Mouse (Mus musculus) embryonic facial prominence, embryonic 13.5 days (tissue): ENCODE measurements at regions not wholly inside any gene's neighbourhood (a gene's known extent, or its start where the extent isn't known, plus 50 kb on each side); places are given as distances from the start of the nearest gene placed in this dataset.

Experiments used
- ATAC-seq: fragments of 200-750 bp; cut with Nextera tagmentation; 2 replicates; pipeline ENCODE4 v1.8.0; 2017; ENCODE audit warnings: low read depth; ENCODE audit not compliant: insufficient number of reproducible peaks, insufficient read depth, low FRiP score, low TSS enrichment
- H3K27ac ChIP-seq: fragments of 300-500 bp; sonication (generic); 2 replicates; pipeline ENCODE4 v1.5.1; 2015; ENCODE audit warnings: moderate library complexity, mild to moderate bottlenecking, inconsistent platforms
- H3K27me3 ChIP-seq: fragments of 300-500 bp; sonication (generic); 2 replicates; pipeline ENCODE4 v1.6.1; 2015; ENCODE audit warnings: mild to moderate bottlenecking, inconsistent platforms
- H3K36me3 ChIP-seq: fragments of 300-500 bp; sonication (generic); 2 replicates; pipeline ENCODE4 v1.6.1; 2015; ENCODE audit warnings: mild to moderate bottlenecking, inconsistent platforms
- H3K4me1 ChIP-seq: fragments of 300-500 bp; sonication (generic); 2 replicates; pipeline ENCODE4 v1.6.1; 2015; ENCODE audit warnings: inconsistent platforms
- H3K4me2 ChIP-seq: fragments of 300-500 bp; sonication (generic); 2 replicates; pipeline ENCODE4 v1.6.1; 2015; ENCODE audit warnings: moderate library complexity, mild to moderate bottlenecking, inconsistent platforms
- H3K4me3 ChIP-seq: fragments of 300-500 bp; sonication (generic); 2 replicates; pipeline ENCODE4 v1.5.1; 2015; ENCODE audit warnings: mild to moderate bottlenecking, inconsistent platforms
- H3K9ac ChIP-seq: fragments of 300-500 bp; sonication (generic); 2 replicates; pipeline ENCODE4 v1.6.1; 2015; ENCODE audit warnings: mild to moderate bottlenecking, inconsistent platforms
- H3K9me3 ChIP-seq: fragments of 300-500 bp; sonication (generic); 2 replicates; pipeline ENCODE4 v1.6.1; 2016; ENCODE audit warnings: inconsistent platforms
- WGBS: fragments of 180-500 bp; shearing (Covaris S2); methylation state at CpG from one replicate; pipeline ENCODE4 v1.1.7; 2015; ENCODE audit warnings: mixed read lengths; 5-methylcytosine and 5-hydroxymethylcytosine counted together

DNA sequence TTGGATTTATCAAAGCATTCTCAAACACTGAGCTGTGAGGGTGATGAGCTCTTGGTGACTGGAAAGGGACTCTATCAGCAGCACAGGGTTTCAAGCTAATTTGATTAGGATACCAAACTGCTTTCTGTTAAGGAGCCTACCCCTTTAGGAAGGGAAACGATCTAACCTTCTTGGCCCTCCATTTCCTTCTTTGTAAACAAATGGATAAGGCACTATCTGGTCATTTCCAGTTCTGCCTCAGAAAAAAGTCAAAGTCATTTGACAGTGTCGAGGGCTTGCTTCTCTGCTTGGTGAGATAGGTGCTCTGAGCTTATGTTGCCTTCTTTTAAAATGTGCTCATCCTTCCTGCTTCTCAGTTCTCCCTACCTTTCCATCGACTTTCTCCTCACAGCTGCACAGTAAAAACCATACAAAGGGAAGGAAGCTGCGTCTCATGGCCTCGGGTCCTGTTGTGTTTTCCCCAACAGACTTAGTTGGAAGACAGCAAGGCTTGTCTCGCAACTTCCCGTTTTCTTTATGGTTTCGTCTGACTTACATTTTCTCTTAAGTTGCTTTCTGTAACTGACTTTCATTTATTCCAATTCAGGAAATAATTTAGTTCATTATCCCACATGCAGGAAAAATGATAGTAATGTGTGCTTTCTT lies 54.3 kb upstream of the Bmp2 start:
- Histone ChIP-seq H3K27ac (no peak overlapping the region), H3K36me3 (no peaks in the 10 kb centered on the region), H3K9me3 (no peaks in the 10 kb centered on the region), H3K9ac (no peak overlapping the region), H3K4me1 (no peaks in the 10 kb centered on the region), H3K27me3 (no peaks in the 10 kb centered on the region), H3K4me2 (no peak overlapping the region), H3K4me3 (no peak overlapping the region)
- 66% methylated on average over 8 of the region's 8 CpGs for WGBS
- no peak for ATAC-seq

DNA sequence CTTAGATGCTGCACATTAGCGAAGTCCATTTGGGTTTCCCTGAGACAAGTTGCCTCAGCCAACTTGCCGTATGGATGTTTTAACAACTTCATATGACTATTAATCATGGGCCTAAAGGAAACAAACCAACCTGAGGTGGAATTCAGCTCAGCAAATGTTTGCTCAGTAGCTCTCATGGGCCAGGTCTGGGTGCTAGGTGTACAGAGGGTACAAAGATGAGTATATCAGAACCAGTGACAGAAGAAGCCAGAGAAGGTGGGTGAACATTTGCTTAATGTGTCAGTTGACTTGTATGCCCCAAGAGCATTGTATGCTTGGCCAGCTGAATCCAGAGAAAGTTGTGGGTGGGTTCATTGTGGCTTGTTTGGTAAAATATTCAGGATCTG lies 53.8 kb upstream of the Bmp2 start:
- Histone ChIP-seq H3K4me2 (no peak overlapping the region), H3K27ac (no peak overlapping the region), H3K36me3 (no peaks in the 10 kb centered on the region), H3K4me3 (no peak overlapping the region), H3K9me3 (no peaks in the 10 kb centered on the region), H3K9ac (no peak overlapping the region), H3K27me3 (no peaks in the 10 kb centered on the region), H3K4me1 (no peaks in the 10 kb centered on the region)
- WGBS = 73% methylated on average over 2 of the region's 2 CpGs
- ATAC-seq = no peak

DNA sequence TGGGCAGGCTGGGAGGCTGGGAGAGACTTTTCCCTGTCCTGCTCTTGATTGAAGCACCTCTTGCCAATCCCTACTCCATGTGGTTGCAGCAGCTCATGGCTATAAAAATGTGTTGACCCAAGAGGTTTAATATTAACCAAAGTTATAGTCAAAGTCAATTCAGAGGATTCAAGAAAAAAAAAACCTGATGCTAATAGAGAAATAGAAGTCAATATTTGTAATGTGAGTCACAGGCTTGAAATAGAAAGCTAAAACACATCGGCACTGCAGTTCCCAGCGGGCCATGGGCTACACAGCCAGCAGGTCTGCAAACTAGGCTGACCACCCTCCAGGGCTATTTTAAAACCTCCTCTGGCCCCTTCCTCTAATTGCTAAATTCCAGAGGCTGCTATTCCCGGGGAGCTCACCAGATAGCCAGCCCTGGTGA lies 53.2 kb upstream of the Bmp2 start:
- Histone ChIP-seq H3K9ac (no peak overlapping the region), H3K4me1 (no peaks in the 10 kb centered on the region), H3K4me3 (no peak overlapping the region), H3K4me2 (no peak overlapping the region), H3K27ac (no peak overlapping the region), H3K9me3 (no peaks in the 10 kb centered on the region), H3K27me3 (no peaks in the 10 kb centered on the region), H3K36me3 (no peaks in the 10 kb centered on the region)
- no peak for ATAC-seq
- WGBS = 67% methylated on average over 3 of the region's 3 CpGs

DNA sequence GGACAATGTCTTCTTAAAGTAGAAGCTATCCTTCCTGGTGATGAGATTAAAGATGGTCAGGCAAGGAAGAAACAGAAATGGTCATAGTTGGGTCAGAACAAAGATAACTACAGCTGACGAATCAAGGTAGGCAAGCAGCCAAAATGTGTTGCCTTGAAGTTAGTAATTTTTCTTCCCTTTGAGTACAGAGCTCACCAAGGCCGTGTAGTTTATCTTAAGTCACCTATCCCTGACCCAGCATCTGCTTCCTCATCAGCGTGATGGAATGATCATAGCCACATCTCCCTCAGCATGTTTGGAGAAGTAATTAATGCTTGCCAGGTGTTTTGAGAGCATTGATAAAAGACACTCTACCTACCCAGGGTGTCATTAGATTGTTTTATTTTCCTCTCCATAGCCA lies 52.1 kb upstream of the Bmp2 start:
- WGBS = 66% methylated on average over 3 of the region's 3 CpGs
- H3K4me1 ChIP-seq = no peaks in the 10 kb centered on the region
- no peak overlapping the region for H3K4me3 ChIP-seq
- H3K27ac ChIP-seq = no peak overlapping the region
- no peaks in the 10 kb centered on the region for H3K27me3 ChIP-seq
- no peak for ATAC-seq
- no peaks in the 10 kb centered on the region for H3K36me3 ChIP-seq
- no peak overlapping the region for H3K4me2 ChIP-seq
- no peaks in the 10 kb centered on the region for H3K9me3 ChIP-seq
- H3K9ac ChIP-seq = no peak overlapping the region
